In the genomic region with DNA sequence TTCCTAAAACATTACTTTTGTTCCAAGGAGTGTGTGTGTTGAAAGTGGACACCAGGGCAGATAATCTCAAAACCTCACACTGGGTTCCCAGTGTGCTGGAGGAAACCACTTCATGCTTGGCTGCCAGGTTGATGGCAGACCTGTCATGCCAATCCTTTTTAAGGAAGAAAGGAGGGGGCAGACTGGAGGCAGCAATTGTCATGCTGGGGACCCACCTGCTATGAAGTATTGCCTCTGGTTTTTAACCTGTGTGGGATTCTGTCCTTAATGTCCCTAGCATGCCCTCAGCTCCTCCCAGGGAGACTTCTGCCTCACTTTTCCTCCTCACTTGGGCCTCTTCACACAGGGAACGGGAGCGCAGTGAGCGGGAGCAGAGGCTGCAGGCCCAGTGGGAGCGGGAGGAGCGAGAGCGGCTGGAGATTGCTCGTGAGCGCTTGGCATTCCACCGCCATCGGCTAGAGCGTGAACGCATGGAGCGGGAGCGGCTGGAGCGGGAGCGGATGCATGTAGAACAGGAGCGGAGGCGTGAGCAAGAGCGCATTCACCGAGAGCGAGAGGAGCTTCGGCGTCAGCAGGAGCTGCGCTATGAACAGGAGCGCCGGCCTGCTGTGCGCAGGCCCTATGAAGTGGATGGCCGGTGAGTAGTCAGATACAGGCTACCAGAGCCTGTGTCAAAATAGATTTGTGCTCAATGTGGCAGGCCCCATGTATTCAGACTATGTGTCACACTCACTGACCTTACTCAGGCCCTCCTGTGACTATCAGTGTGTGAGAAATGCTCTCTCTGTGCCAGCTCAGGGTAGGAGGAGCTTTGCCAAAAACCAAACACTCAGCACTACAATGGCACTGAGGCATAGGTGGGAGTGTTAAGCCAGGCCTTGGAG, we compare ENCODE assay signal across 1 mouse cellular context.
TF ChIP-seq lines count a peak whose summit lies in the region.

No protein-coding gene starts in this region.

TF ChIP-seq in ES-E14, 5 proteins besides CTCF, POLR2A, EP300 and RAD21 (continued from another document):
- TF ChIP-seq CHD2 (IDR thresholded peaks at IDR 0.05; ENCODE audit: low read depth, low read length), result no peak
TF ChIP-seq in ES-E14: peak in this region for 0.
